ENCODE assay signal across 26 mouse cellular contexts in the genomic region with DNA sequence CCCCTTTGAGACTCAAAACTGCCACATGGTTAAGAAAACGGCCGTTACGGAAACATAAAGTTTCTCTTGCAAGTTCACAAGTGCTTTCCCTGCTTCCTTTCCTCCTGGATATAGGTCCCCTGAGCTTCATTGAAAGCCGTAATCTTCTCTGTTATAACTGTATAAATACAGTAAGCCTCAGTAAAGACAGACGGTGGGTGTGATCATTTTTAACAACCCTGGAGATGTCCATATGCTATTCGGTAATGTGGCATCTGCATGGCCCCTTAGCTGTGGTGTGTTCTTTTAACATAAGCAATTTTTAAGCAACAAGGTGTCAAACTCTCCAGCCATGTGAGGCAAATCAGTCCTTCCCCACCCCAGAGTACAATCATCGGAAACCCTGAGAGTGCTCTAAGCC.
"Had no signal": no experiment of that assay in that cellular context is flagged by ENCODE, and none has a peak within 500 bp of the region (broad histone marks: within the 10 kb centered on the region; RNA-seq: fewer than 3 reads in every experiment).

No protein-coding gene starts in this region.

- H3K4me1 ChIP-seq: heart, embryonic 13.5 days; heart, embryonic 15.5 days; kidney, embryonic 15.5 days had no signal

- H3K9ac ChIP-seq: forebrain, postnatal 0 days; heart, embryonic 13.5 days; heart, embryonic 15.5 days; hindbrain, embryonic 14.5 days; kidney, embryonic 15.5 days; limb, embryonic 12.5 days had no signal

- DNase-seq: forebrain, postnatal 0 days; gastrocnemius, postnatal 14 days; gastrocnemius, postnatal 36 days; heart, adult 11 months; heart, adult 2 months; heart, postnatal 14 days; heart, postnatal 36 days; kidney, adult 11 months; kidney, adult 2 months; kidney, adult 9 months; kidney, postnatal 14 days; kidney, postnatal 36 days; layer of hippocampus, adult 9-11 months; layer of hippocampus, postnatal 36 days; left cerebral cortex, postnatal 4 days; liver had no signal

- ATAC-seq: forebrain, postnatal 0 days; hindbrain, embryonic 16.5 days; intestine, embryonic 16.5 days had no signal

- H3K27ac ChIP-seq: heart, adult 2 months; heart, embryonic 13.5 days; heart, embryonic 15.5 days; hindbrain, embryonic 14.5 days; kidney, embryonic 15.5 days; kidney, postnatal 0 days; limb, embryonic 12.5 days had no signal

- H3K9me3 ChIP-seq: heart, embryonic 13.5 days; heart, embryonic 15.5 days; kidney, embryonic 15.5 days; limb, embryonic 12.5 days had no signal

- H3K4me2 ChIP-seq: heart, embryonic 11.5 days; heart, embryonic 13.5 days; heart, embryonic 15.5 days; hindbrain, embryonic 14.5 days; kidney, embryonic 15.5 days; limb, embryonic 12.5 days; liver, embryonic 11.5 days had no signal

- H3K27me3 ChIP-seq: heart, embryonic 13.5 days; heart, embryonic 15.5 days; kidney, embryonic 15.5 days; limb, embryonic 12.5 days had no signal

- H3K4me3 ChIP-seq: heart, adult 2 months; heart, embryonic 13.5 days; heart, embryonic 15.5 days; kidney, embryonic 15.5 days; limb, embryonic 12.5 days had no signal

- H3K36me3 ChIP-seq: heart, embryonic 13.5 days; heart, embryonic 15.5 days; kidney, embryonic 15.5 days; limb, embryonic 12.5 days had no signal
